Mouse (Mus musculus) forebrain, embryonic 12.5 days (tissue): ENCODE measurements around the gene Treh. TPM values are rescaled to one million over a fixed set of nuclear protein-coding genes. Genes with fewer than 3 reads are reported as not detected.

Experiments used
- ATAC-seq: fragments of 200-750 bp; cut with Nextera tagmentation; 2 replicates; pipeline ENCODE4 v1.8.0; 2017; ENCODE audit warnings: moderate TSS enrichment; ENCODE audit not compliant: low FRiP score
- H3K27ac ChIP-seq: fragments of 300-500 bp; sonication (generic); 2 replicates; pipeline ENCODE4 v1.5.1; 2016; ENCODE audit warnings: mild to moderate bottlenecking
- H3K27me3 ChIP-seq: fragments of 300-500 bp; sonication (generic); 2 replicates; pipeline ENCODE4 v1.6.1; 2016; ENCODE audit warnings: mild to moderate bottlenecking
- H3K36me3 ChIP-seq: fragments of 300-500 bp; sonication (generic); replicated peaks from 2 replicates; pipeline ENCODE4 v1.6.1; 2016; ENCODE audit warnings: mild to moderate bottlenecking
- H3K4me1 ChIP-seq: fragments of 300-500 bp; sonication (generic); 2 replicates; pipeline ENCODE4 v1.6.1; 2016
- H3K4me2 ChIP-seq: fragments of 300-500 bp; sonication (generic); 2 replicates; pipeline ENCODE4 v1.6.1; 2016; ENCODE audit warnings: mild to moderate bottlenecking, moderate library complexity
- H3K4me3 ChIP-seq: fragments of 300-500 bp; sonication (generic); replicated peaks from 2 replicates; pipeline ENCODE4 v1.5.1; 2016; ENCODE audit warnings: mild to moderate bottlenecking
- H3K9ac ChIP-seq: fragments of 300-500 bp; sonication (generic); 2 replicates; pipeline ENCODE4 v1.6.1; 2016; ENCODE audit warnings: mild to moderate bottlenecking
- H3K9me3 ChIP-seq: fragments of 300-500 bp; sonication (generic); 2 replicates; pipeline ENCODE4 v1.6.1; 2016
- WGBS: fragments of 180-500 bp; shearing (Covaris S2); methylation state at CpG from one replicate; pipeline ENCODE4 v1.1.7; 2016; 5-methylcytosine and 5-hydroxymethylcytosine counted together
- polyA plus RNA-seq: library from polyadenylated mRNA; unstranded; fragments of >200 nt; fragmentation: Nextera tagmentation; extraction: Ambion mirVana; gene quantifications from 2 replicates; pipeline ENCODE4 v1.2.1, GENCODE M21; 2016

The Treh gene
- polyA plus RNA-seq, 1 experiment from 2014 or later: not detected

DNA sequence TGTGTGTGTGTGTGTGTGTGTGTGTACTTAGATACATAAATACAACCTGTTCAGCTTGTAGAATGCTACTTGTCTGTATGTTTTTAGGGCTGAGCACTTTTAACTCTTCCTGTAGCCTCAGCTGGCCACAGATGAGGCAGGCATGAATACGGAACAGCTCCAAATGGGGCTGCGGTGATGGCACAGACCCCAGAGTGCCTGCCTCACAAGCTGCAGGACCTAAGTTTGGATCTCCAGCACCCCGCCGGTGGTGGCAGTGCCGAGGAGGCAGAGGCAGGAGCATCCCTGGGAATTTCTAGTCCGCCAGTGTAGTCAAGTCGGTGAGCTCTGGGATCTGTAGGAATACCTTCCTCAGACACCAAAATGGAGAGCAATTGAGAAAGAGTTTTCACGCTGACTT, 26.0 kb upstream of the Treh start:
- WGBS: 93% methylated on average over 8 of the region's 8 CpGs
- Histone ChIP-seq H3K4me3 (no peak overlapping the region), H3K27ac (no peak overlapping the region), H3K9ac (no peak overlapping the region), H3K9me3 (no peaks in the 10 kb centered on the region), H3K27me3 (no peaks in the 10 kb centered on the region), H3K4me2 (no peak overlapping the region), H3K4me1 (no peaks in the 10 kb centered on the region), H3K36me3 (no peaks in the 10 kb centered on the region)
- no peak for ATAC-seq

DNA sequence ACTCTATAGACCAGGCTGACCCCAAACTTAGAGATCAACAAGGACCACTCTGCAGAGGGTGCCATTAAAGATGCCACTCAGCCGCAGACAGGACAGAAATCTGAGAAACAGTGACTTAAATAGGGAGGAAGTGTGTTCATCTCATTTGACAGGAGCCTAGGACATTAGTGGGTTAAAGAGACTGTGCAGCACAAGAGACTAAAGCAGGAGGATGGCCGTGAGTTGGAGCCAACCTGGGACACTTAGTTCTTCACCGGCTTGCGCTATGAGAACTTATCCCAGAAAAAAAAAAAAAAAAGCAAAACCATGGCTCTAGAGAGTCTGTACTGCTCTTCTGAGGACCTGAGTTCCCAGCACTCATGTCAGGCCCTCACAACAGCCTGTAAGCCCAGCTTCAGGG, 25.4 kb upstream of the Treh start:
- H3K9me3 ChIP-seq: no peaks in the 10 kb centered on the region
- no peaks in the 10 kb centered on the region for H3K4me1 ChIP-seq
- no peaks in the 10 kb centered on the region for H3K27me3 ChIP-seq
- 85% methylated on average over 4 of the region's 4 CpGs for WGBS
- ATAC-seq: no peak
- H3K4me2 ChIP-seq: no peak overlapping the region
- no peak overlapping the region for H3K27ac ChIP-seq
- H3K4me3 ChIP-seq: no peak overlapping the region
- H3K36me3 ChIP-seq: no peaks in the 10 kb centered on the region
- H3K9ac ChIP-seq: no peak overlapping the region

DNA sequence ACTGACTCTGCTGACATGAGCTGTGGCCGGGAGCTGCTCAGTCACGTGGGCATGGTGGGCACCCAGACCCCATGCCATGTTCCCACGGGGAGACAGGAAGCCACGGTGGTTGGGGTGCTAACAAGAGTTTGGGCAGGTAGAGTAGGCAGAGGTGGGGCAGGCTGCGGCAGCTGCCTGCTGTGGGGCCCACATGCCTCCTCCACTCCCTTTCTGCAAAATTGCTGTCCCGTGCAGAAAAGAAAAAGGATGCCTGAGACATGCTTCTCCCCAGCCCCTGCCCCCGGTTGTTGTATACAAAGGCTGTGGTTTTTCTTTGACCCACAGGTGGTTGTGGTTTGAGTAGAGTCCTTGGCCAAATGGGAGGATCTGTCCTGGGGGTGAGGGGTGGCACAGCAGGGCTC, 24.2 kb upstream of the Treh start:
- H3K4me3 ChIP-seq: no peak overlapping the region
- no peaks in the 10 kb centered on the region for H3K9me3 ChIP-seq
- no peaks in the 10 kb centered on the region for H3K27me3 ChIP-seq
- no peaks in the 10 kb centered on the region for H3K36me3 ChIP-seq
- no peak overlapping the region for H3K27ac ChIP-seq
- WGBS: 80% methylated on average over 7 of the region's 7 CpGs
- H3K4me1 ChIP-seq: no peaks in the 10 kb centered on the region
- H3K9ac ChIP-seq: no peak overlapping the region
- no peak overlapping the region for H3K4me2 ChIP-seq
- no peak for ATAC-seq

DNA sequence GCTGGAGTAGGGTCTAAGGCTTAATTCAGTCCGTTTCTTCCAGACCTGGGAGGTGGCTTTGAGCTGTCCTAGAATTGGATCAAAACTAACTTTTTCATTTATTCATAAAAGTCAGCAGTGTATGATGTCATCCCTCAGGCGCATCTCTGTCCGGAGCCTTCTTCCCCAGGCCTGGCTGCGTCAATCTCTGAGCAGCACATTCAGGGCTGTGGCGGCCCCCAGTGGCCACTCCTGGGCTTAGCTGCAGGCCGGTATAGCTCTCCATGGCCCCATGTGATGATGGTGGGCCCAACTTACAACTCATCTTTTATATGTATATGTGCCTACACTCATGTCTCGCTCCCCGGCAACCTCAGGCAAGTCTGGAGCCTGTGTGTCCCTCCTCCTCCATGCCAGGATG, 21.0 kb upstream of the Treh start:
- ATAC-seq: peak; percentile 81; the same call in 1 of the 2 replicates
- Histone ChIP-seq H3K27me3 (peaks cover 3% of the 10 kb centered on the region; the same call in 1 of the 2 replicates), H3K9me3 (no peaks in the 10 kb centered on the region), H3K4me3 (no peak overlapping the region), H3K9ac (no peak overlapping the region), H3K4me1 (peaks cover 5% of the 10 kb centered on the region), H3K36me3 (no peaks in the 10 kb centered on the region), H3K27ac (no peak overlapping the region), H3K4me2 (no peak overlapping the region)
- WGBS: 9% methylated on average over 8 of the region's 8 CpGs

DNA sequence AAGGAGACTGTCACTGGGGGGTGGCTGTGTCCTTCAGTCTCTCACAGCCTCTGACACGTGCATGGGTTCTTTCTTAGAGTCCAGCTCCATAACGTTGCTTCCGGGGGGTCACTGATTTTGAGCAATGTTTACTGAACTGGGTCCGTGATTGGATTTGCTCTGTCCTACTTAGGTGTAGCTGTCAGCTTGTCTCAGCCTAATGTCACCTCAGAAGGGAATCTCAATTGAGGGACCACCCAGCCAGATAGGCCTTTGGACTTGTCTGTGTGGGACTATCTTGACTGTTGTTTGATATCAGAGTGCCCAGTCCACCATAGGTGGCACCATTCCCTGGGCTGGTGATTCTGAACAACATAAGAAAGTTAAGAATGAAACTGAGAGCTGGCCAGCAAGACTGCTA, 19.1 kb upstream of the Treh start:
- Histone ChIP-seq H3K27me3 (peaks cover 3% of the 10 kb centered on the region; the same call in 1 of the 2 replicates), H3K36me3 (no peaks in the 10 kb centered on the region), H3K4me3 (no peak overlapping the region), H3K4me1 (peaks cover 5% of the 10 kb centered on the region), H3K4me2 (no peak overlapping the region), H3K9ac (no peak overlapping the region), H3K9me3 (no peaks in the 10 kb centered on the region), H3K27ac (no peak overlapping the region)
- ATAC-seq: no peak
- 75% methylated on average over 4 of the region's 4 CpGs for WGBS

DNA sequence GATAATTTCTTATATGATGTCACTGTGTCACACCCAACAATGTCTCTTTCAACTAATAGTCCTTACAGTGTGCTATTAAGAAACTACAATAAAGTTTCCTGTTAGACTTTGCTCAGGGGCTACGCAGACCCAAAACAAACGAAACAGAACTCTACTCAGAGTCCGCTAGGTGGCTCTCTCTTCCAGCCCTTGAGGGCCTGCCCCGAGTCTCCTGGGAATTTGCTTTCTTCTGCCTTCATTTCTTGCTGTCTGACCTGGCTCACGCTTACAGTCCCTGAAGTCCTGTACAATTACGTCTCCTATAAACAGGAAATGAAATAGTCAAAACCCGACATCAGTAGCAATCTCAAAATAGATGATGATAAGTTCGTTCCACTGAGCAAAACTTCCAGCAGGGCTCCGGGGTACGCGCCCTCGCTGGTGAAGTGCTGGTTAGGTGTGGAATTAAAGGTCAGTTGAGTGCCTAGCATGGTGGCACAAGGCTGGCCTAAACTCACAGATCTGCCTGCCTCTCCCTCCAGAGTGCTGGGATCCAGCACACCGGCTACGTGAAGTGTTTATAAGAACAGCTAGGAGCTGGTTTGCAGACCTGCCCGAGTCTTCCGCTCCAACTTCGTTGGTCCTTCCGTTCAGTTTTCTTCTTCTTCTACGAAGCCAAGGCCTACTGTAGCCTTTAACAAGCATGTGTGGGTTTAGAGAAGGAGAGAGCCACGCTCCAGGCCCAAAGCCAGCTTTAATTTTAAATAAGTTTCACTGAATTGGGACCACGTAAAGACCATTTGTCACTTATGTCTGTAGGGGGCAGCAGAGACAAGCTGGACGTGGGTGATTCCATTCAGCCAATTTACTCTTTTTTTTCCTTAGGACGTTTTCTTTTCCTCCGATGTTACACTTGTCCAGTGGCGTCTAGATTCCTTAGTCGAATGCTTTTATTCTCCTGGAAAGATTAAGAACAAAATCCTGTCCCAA, 17.7 kb upstream of the Treh start:
- peaks cover 3% of the 10 kb centered on the region; the same call in 1 of the 2 replicates for H3K27me3 ChIP-seq
- H3K27ac ChIP-seq: no peak overlapping the region
- 25% methylated on average over 26 of the region's 26 CpGs for whole genome bisulfite sequencing
- 0 out of 2 replicates have a peak overlapping the region, but pooled peaks have one; percentile 12 for H3K9ac ChIP-seq
- 0 out of 2 replicates have a peak, but pooled peaks have one; percentile 27 for ATAC-seq
- H3K9me3 ChIP-seq: no peaks in the 10 kb centered on the region
- peak overlapping the region; percentile 39 for H3K4me2 ChIP-seq
- 0 out of 2 replicates have a peak overlapping the region, but pooled peaks have one; percentile 2 for H3K4me3 ChIP-seq
- no peaks in the 10 kb centered on the region for H3K36me3 ChIP-seq
- H3K4me1 ChIP-seq: peaks cover 5% of the 10 kb centered on the region

DNA sequence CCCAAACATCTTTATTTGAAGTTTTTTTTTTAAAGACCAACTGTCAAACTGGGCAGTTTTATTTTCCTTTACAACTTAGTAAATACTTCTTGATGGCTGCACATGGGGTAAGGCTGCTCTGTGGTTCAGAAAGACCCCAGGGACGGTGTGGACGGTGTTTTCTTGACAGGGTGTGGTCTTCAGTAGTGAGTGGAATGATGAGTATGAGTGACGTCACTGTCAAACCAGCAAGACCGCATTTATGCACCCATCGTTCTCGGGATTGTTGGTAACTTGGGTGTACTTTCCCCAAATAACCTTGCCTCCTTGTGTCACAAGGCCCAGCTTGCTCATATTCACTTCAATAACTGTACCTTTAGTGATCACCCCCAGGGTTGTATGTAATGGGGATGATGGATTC, 9.3 kb upstream of the Treh start:
- Histone ChIP-seq H3K9me3 (no peaks in the 10 kb centered on the region), H3K9ac (no peak overlapping the region), H3K36me3 (no peaks in the 10 kb centered on the region), H3K4me3 (no peak overlapping the region), H3K4me2 (no peak overlapping the region), H3K27me3 (no peaks in the 10 kb centered on the region), H3K4me1 (no peaks in the 10 kb centered on the region), H3K27ac (no peak overlapping the region)
- 90% methylated on average over 6 of the region's 6 CpGs for WGBS
- no peak for ATAC-seq

DNA sequence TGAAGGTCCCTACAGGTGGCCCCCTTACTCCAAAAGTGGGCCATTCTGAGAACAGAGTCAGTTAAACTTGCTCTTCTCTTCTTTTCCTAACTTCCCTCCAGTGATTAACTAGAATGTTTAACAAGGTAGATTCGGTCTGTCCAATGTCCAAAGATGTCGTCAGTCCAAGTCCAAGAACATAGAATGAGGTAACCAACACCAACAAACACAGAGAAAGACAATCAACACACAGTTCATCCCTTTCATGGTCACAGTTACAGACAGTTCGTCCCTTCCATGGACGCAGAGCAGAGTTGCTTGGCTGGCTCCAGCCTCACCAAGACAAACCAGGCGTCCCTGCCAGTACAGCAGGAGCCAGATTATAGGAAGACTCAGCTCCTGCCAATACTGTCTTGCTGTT, 1.6 kb upstream of the Treh start:
- WGBS: 94% methylated on average over 5 of the region's 5 CpGs
- H3K9ac ChIP-seq: no peak overlapping the region
- H3K4me1 ChIP-seq: no peaks in the 10 kb centered on the region
- no peaks in the 10 kb centered on the region for H3K9me3 ChIP-seq
- no peak overlapping the region for H3K27ac ChIP-seq
- no peaks in the 10 kb centered on the region for H3K36me3 ChIP-seq
- H3K4me3 ChIP-seq: no peak overlapping the region
- no peak overlapping the region for H3K4me2 ChIP-seq
- H3K27me3 ChIP-seq: no peaks in the 10 kb centered on the region
- ATAC-seq: no peak

DNA sequence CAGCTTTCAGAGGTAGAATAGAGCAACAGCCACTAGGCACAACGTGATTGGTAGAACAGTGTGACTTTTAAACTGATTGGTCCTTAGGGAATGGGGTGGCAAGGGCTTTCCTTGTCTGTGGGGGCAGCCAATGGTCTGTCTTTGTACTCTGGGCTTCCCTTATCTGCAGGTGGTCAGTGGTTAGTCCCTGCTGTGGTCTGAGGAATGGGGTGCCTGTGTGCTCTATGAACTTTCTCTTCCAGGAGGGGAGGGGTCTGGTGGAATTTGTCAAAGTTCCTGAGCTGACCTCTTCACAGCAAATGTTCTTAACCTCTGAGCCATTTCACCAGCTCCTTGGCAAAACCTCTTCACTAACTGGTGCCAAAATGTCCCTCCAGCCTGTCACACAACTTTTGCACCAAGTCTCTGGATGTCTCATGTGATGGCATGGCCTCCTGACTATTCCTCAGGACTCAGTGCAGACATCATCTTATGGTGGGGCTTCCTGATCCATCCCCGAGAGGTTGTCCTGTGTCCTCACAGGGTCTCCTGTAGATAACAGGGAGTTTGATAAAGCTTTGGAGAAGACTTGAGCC, 655 bp upstream of the Treh start:
- WGBS: 77% methylated on average over 2 of the region's 2 CpGs

DNA sequence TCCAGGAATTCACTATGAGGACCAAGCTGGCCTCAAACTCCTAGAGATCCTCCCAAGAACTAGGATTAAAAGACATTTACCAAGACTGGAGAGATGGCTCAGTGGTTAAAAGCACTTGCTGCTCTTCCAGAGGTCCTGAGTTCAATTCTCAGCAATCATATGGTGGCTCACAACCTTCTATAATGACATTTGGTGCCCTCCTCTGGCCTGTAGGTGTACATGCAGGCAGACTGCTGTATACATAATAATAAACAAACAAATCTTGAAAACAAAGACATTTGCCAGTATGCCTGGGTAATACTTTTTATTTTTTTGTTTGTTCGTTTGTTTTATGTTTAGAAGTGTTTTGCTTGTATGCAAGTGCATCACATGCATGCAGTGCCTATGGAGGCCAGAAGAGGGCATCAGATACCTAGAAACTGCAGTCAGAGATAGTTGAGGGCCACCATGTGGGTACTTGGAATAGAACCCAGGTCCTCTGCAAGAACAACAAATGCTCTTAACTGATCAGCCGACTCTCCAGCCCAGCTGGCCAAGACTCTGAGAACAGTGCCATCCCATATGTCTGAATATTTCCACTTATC, 5.3 kb downstream of the Treh start:
- no peak for ATAC-seq
- H3K9me3 ChIP-seq: no peaks in the 10 kb centered on the region
- 87% methylated on average over 2 of the region's 2 CpGs for WGBS
- H3K4me3 ChIP-seq: no peak overlapping the region
- no peaks in the 10 kb centered on the region; the same call in 1 of the 2 replicates for H3K27me3 ChIP-seq
- H3K4me2 ChIP-seq: no peak overlapping the region
- no peaks in the 10 kb centered on the region for H3K4me1 ChIP-seq
- no peak overlapping the region for H3K27ac ChIP-seq
- no peak overlapping the region for H3K9ac ChIP-seq
- H3K36me3 ChIP-seq: no peaks in the 10 kb centered on the region

More for the DNA sequence above, 655 bp upstream of the Treh start:
- Histone ChIP-seq H3K4me2 (no peak overlapping the region), H3K27me3 (no peaks in the 10 kb centered on the region), H3K9me3 (no peaks in the 10 kb centered on the region), H3K4me1 (no peaks in the 10 kb centered on the region), H3K4me3 (no peak overlapping the region), H3K27ac (no peak overlapping the region), H3K36me3 (no peaks in the 10 kb centered on the region), H3K9ac (no peak overlapping the region)
- no peak for ATAC-seq

DNA sequence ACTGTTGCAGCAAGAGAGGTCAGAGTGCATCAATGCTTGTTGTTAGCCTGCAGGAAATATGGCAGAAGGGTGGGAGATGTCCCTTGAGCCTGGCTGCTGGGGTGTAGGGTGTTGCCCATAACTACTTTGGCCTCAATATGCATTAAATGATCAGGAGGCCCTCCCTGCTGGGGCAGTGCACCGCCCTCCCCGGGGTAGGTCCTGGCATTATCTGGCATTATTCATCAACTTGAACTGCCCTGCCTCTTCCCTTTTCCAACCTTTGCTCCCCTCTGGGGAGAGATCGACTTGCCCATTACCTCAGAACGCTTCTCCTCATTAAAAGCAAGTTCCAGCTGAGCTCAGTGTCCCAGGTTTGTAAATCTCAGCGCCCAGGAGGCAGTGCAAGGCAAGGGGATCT, 6.5 kb downstream of the Treh start:
- no peak overlapping the region for H3K27ac ChIP-seq
- no peaks in the 10 kb centered on the region; the same call in 1 of the 2 replicates for H3K27me3 ChIP-seq
- no peak for ATAC-seq
- H3K9ac ChIP-seq: no peak overlapping the region
- H3K36me3 ChIP-seq: no peaks in the 10 kb centered on the region
- WGBS: 74% methylated on average over 5 of the region's 5 CpGs
- H3K4me3 ChIP-seq: no peak overlapping the region
- no peaks in the 10 kb centered on the region for H3K4me1 ChIP-seq
- no peak overlapping the region for H3K4me2 ChIP-seq
- H3K9me3 ChIP-seq: no peaks in the 10 kb centered on the region

DNA sequence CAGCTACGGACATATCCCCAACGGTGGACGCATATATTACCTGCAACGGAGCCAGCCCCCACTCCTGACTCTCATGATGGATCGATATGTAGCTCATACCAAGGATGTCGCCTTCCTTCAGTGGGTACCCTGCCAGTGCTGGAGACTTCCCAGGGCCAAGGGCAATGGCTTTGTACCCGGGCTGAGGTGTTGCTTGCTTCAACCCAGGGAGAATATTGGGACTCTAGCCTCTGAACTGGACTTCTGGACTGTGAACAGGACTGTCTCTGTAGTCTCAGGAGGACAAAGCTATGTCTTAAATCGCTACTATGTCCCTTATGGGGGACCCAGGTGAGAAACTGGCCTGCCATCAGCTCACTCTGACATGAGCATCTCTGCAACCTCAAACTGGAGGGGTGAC, 10.0 kb downstream of the Treh start:
- Histone ChIP-seq H3K36me3 (peaks cover 12% of the 10 kb centered on the region), H3K27ac (no peak overlapping the region), H3K4me2 (no peak overlapping the region), H3K9me3 (no peaks in the 10 kb centered on the region), H3K27me3 (no peaks in the 10 kb centered on the region; the same call in 1 of the 2 replicates), H3K4me3 (no peak overlapping the region), H3K9ac (no peak overlapping the region), H3K4me1 (peaks cover 23% of the 10 kb centered on the region)
- ATAC-seq: no peak
- 90% methylated on average over 8 of the region's 8 CpGs for WGBS
